Mouse (Mus musculus) olfactory bulb, adult 2 months (tissue): ENCODE results near the gene Proz.

Source experiments
- CTCF ChIP-seq: fragments of 200-500 bp; IDR thresholded peaks from 2 replicates; pipeline ENCODE4 v1.5.1; 2012; ENCODE audit warnings: low read depth, mild to moderate bottlenecking, low read length, moderate library complexity; ENCODE audit not compliant: insufficient read depth
- POLR2A ChIP-seq: fragments of 200-500 bp; IDR thresholded peaks from 2 replicates; pipeline ENCODE4 v1.6.1; 2012; ENCODE audit warnings: mild to moderate bottlenecking, low read depth, low read length, moderate library complexity; ENCODE audit not compliant: insufficient read depth

- TF ChIP-seq CTCF, result no peak
- TF ChIP-seq POLR2A, result no peak
Observed at GRCm38 (mm10) chr8:13118516-13118915, 57.8 kb downstream of the Proz start.
